Mouse (Mus musculus) liver, postnatal 0 days (tissue): Measurements from ENCODE around the gene Ctsc. TPM values are rescaled to one million over a fixed set of nuclear protein-coding genes. Genes with fewer than 3 reads are reported as not detected.

ENCODE experiments used
- ATAC-seq: fragments of 200-750 bp; cut with Nextera tagmentation; 2 replicates; pipeline ENCODE4 v1.8.0; 2017; ENCODE audit warnings: mild to moderate bottlenecking, moderate library complexity
- DNase-seq: peaks from one replicate; pipeline ENCODE4 v3.0.0-alpha.2; 2016
- H3K27ac ChIP-seq: fragments of 300-500 bp; sonication (generic); 2 replicates; pipeline ENCODE4 v1.5.1; 2014; ENCODE audit warnings: antibody characterized with exemption, moderate library complexity, mild to moderate bottlenecking, low read depth
- H3K27me3 ChIP-seq: fragments of 300-500 bp; sonication (generic); 2 replicates; pipeline ENCODE4 v1.6.1; 2014; ENCODE audit warnings: low read length, control low read depth, mixed read lengths; ENCODE audit not compliant: insufficient read depth
- H3K36me3 ChIP-seq: fragments of 300-500 bp; sonication (generic); replicated peaks from 2 replicates; pipeline ENCODE4 v1.6.1; 2014; ENCODE audit warnings: mild to moderate bottlenecking, control low read depth, low read length, moderate library complexity, mixed read lengths; ENCODE audit not compliant: insufficient read depth
- H3K4me1 ChIP-seq: fragments of 300-500 bp; sonication (generic); 2 replicates; pipeline ENCODE4 v1.6.1; 2014; ENCODE audit warnings: antibody characterized with exemption, mild to moderate bottlenecking, control low read depth; ENCODE audit not compliant: insufficient read depth
- H3K4me2 ChIP-seq: fragments of 300-500 bp; sonication (generic); 2 replicates; pipeline ENCODE4 v1.6.1; 2014; ENCODE audit warnings: low read depth, mild to moderate bottlenecking, low read length, moderate library complexity, mixed read lengths
- H3K4me3 ChIP-seq: fragments of 300-500 bp; sonication (generic); 2 replicates; pipeline ENCODE4 v1.5.1; 2014; ENCODE audit warnings: low read depth, low read length
- H3K9ac ChIP-seq: fragments of 300-500 bp; sonication (generic); replicated peaks from 2 replicates; pipeline ENCODE4 v1.6.1; 2014; ENCODE audit warnings: mild to moderate bottlenecking, moderate library complexity
- H3K9me3 ChIP-seq: fragments of 300-500 bp; sonication (generic); 2 replicates; pipeline ENCODE4 v1.6.1; 2016; ENCODE audit warnings: mild to moderate bottlenecking, control low read depth, low read length, mixed read lengths
- CTCF ChIP-seq: sonication (generic); IDR thresholded peaks from 2 replicates; pipeline ENCODE4 v1.5.1; 2016; ENCODE audit warnings: antibody characterized with exemption, low read depth
- EP300 ChIP-seq: IDR thresholded peaks from 2 replicates; pipeline ENCODE4 v1.6.1; 2016; ENCODE audit warnings: antibody characterized with exemption, low read depth, mild to moderate bottlenecking
- WGBS: fragments of 180-500 bp; shearing (Covaris S2); extraction: QIAGEN DNeasy Blood & Tissue Kit; methylation state at CpG from one replicate; pipeline ENCODE4 v1.1.7; 2014; ENCODE audit not compliant: insufficient replicate concordance; 5-methylcytosine and 5-hydroxymethylcytosine counted together
- polyA plus RNA-seq: library from polyadenylated mRNA; unstranded; fragments of >200 nt; fragmentation: Nextera tagmentation; extraction: Ambion mirVana; gene quantifications from 2 replicates; pipeline ENCODE4 v1.2.1, GENCODE M21; 2015

Gene Ctsc
- polyA plus RNA-seq, 1 experiment from 2014 or later = 66.5 TPM

- no peak overlapping the region for H3K4me2 ChIP-seq
- H3K27ac ChIP-seq = no peak overlapping the region
- WGBS = 74% methylated on average over 1 of the region's 1 CpGs
- H3K9me3 ChIP-seq = no peaks in the 10 kb centered on the region
- no peak overlapping the region for H3K9ac ChIP-seq
- TF ChIP-seq EP300 (no peak), CTCF (no peak)
- H3K4me1 ChIP-seq = no peaks in the 10 kb centered on the region
- no peaks in the 10 kb centered on the region for H3K27me3 ChIP-seq
- no peak for ATAC-seq
- no peak overlapping the region for H3K4me3 ChIP-seq
- H3K36me3 ChIP-seq = no peaks in the 10 kb centered on the region
- DNase-seq = no peak
These were observed 68.2 kb downstream of the Ctsc start for GRCm38 (mm10) chr7:88346035-88346434.

- TF ChIP-seq EP300 = no peak
- TF ChIP-seq CTCF = peak; percentile 65
- Histone ChIP-seq H3K9ac (no peak overlapping the region), H3K9me3 (no peaks in the 10 kb centered on the region), H3K27me3 (no peaks in the 10 kb centered on the region), H3K4me1 (no peaks in the 10 kb centered on the region), H3K27ac (no peak overlapping the region), H3K4me2 (no peak overlapping the region), H3K4me3 (no peak overlapping the region), H3K36me3 (no peaks in the 10 kb centered on the region)
- DNase-seq = no peak
- ATAC-seq = no peak
- 33% methylated on average over 4 of the region's 4 CpGs for WGBS
These were observed 79.2 kb downstream of the Ctsc start for GRCm38 (mm10) chr7:88356871-88357776.

DNA sequence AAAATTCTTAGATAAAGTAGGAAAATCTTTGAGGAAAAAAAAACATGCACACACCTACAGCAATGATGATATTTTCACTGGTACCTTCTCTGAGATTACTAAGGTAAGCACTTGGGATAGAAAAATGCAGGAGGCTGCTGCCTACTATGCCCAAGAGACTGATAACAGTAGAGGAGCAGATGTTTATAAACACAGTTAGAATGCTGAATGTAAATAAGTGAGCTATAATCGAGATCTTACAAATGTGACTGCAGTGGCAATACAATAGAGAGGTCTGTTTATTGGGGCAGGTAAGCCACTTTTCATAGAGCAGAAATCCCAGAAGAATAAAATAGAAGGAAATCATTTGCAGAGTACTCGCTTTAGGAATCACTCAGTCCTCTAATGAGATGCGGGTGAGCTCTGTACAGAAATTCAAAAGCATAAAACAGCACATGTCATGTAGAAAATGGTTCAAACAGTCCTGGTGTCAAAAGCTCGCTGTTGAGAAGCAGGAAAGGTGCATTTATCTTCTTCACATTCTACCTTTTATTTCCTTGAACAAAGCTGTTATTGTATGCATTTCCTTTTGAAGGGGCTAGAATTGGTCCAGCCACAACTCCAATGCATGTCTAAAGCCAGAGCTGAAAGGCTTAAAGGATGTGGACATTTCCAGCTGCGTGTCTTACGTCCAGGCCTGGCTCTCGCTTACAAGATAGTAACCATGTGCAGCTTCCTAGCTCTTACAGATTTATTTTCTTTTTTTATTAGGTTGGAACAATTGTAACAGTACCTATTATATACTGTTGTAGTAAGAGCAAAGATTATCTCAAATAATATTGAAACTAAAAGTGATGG is 80.4 kb downstream of the Ctsc start:
- no peaks in the 10 kb centered on the region for H3K27me3 ChIP-seq
- ATAC-seq (no peak), DNase-seq (no peak)
- no peaks in the 10 kb centered on the region for H3K4me1 ChIP-seq
- H3K9me3 ChIP-seq = no peaks in the 10 kb centered on the region
- WGBS = 71% methylated on average over 7 of the region's 7 CpGs
- H3K4me2 ChIP-seq = no peak overlapping the region
- TF ChIP-seq EP300 (no peak), CTCF (no peak)
- H3K36me3 ChIP-seq = no peaks in the 10 kb centered on the region
- no peak overlapping the region for H3K9ac ChIP-seq
- H3K4me3 ChIP-seq = no peak overlapping the region
- no peak overlapping the region for H3K27ac ChIP-seq

Other genes starting within 250 kb of the Ctsc start
- gene Rab38, start 152.2 kb downstream of the Ctsc start, polyA plus RNA-seq = 1.6 and 1.9 TPM in 2 replicates